Mouse (Mus musculus) forebrain, embryonic 11.5 days (tissue): ENCODE results near the gene Dock6. TPM values are rescaled to one million over a fixed set of nuclear protein-coding genes. Genes with fewer than 3 reads are reported as not detected.
A peak's percentile ranks its signal among the peaks of the same experiment; 100 is the strongest.
"Not testable (repeated sequence)": the region's sequence is repeated elsewhere in the genome, so short reads cannot be mapped to it uniquely, and the experiment has no call there.

Experiments used
- ATAC-seq: fragments of 200-750 bp; cut with Nextera tagmentation; replicated peaks from 2 replicates; pipeline ENCODE4 v1.8.0; 2017; ENCODE audit warnings: moderate TSS enrichment; ENCODE audit not compliant: low FRiP score
- DNase-seq: peaks from one replicate; pipeline ENCODE4 v3.0.0-alpha.2; 2017; ENCODE audit warnings: low spot score
- H3K27ac ChIP-seq: fragments of 300-500 bp; sonication (generic); 2 replicates; pipeline ENCODE4 v1.5.1; 2014; ENCODE audit warnings: low read depth, low read length
- H3K27me3 ChIP-seq: fragments of 300-500 bp; sonication (generic); 2 replicates; pipeline ENCODE4 v1.6.1; 2014; ENCODE audit warnings: mild to moderate bottlenecking, low read length, mixed read lengths; ENCODE audit not compliant: control insufficient read depth, insufficient read depth
- H3K36me3 ChIP-seq: fragments of 300-500 bp; sonication (generic); 2 replicates; pipeline ENCODE4 v1.6.1; 2014; ENCODE audit warnings: mild to moderate bottlenecking, low read length, moderate library complexity, mixed read lengths; ENCODE audit not compliant: control insufficient read depth, insufficient read depth
- H3K4me1 ChIP-seq: fragments of 300-500 bp; sonication (generic); replicated peaks from 2 replicates; pipeline ENCODE4 v1.6.1; 2014; ENCODE audit warnings: low read length, mixed read lengths; ENCODE audit not compliant: control insufficient read depth, insufficient read depth
- H3K4me2 ChIP-seq: fragments of 300-500 bp; sonication (generic); 2 replicates; pipeline ENCODE4 v1.6.1; 2014; ENCODE audit warnings: low read depth, mild to moderate bottlenecking, low read length, moderate library complexity, mixed read lengths; ENCODE audit not compliant: severe bottlenecking
- H3K4me3 ChIP-seq: fragments of 300-500 bp; sonication (generic); 2 replicates; pipeline ENCODE4 v1.5.1; 2014; ENCODE audit warnings: low read depth, low read length
- H3K9ac ChIP-seq: fragments of 300-500 bp; sonication (generic); 2 replicates; pipeline ENCODE4 v1.6.1; 2014; ENCODE audit warnings: low read length
- H3K9me3 ChIP-seq: fragments of 300-500 bp; sonication (generic); 2 replicates; pipeline ENCODE4 v1.6.1; 2016; ENCODE audit warnings: low read length, mixed read lengths; ENCODE audit not compliant: control insufficient read depth
- WGBS: fragments of 180-500 bp; shearing (Covaris S2); extraction: QIAGEN DNeasy Blood & Tissue Kit; methylation state at CpG from one replicate; pipeline ENCODE4 v1.1.7; 2014; 5-methylcytosine and 5-hydroxymethylcytosine counted together
- polyA plus RNA-seq: library from polyadenylated mRNA; unstranded; fragments of >200 nt; fragmentation: Nextera tagmentation; extraction: Ambion mirVana; gene quantifications from 2 replicates; pipeline ENCODE4 v1.2.1, GENCODE M21; 2014

The Dock6 gene
- polyA plus RNA-seq, 1 experiment from 2014 or later: 27.5 TPM

GRCm38 (mm10) chr9:21788234-21788633, 64.2 kb downstream of the Dock6 start:
- DNase-seq (no peak), ATAC-seq (no peak)
- H3K4me1 ChIP-seq: no peaks in the 10 kb centered on the region
- no peak overlapping the region for H3K9ac ChIP-seq
- WGBS: 92% methylated on average over 9 of the region's 9 CpGs
- H3K4me3 ChIP-seq: no peak overlapping the region
- H3K27ac ChIP-seq: no peak overlapping the region
- H3K9me3 ChIP-seq: no peaks in the 10 kb centered on the region
- H3K36me3 ChIP-seq: no peaks in the 10 kb centered on the region
- H3K4me2 ChIP-seq: no peak overlapping the region
- no peaks in the 10 kb centered on the region for H3K27me3 ChIP-seq

DNA sequence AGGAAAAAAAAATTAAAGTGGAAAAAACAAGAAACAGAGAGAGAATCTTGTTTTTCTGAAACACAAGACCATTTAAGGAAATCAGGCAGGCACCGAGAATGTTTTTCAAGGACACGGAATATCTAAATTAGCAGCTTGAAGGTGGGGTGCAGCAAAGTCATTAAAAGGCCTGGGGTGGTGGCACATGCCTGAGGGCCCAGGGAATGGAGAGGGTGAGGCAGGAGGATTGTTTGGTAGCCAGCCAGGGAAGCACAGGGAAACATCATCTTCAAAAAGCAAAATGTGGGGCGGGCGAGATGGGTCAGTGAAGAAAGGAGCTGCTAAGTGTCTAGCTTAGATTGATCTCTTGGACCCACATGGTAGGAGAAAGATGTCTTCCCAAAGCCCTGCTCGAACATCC, 64.8 kb downstream of the Dock6 start:
- Histone ChIP-seq H3K9ac (no peak overlapping the region), H3K4me3 (no peak overlapping the region), H3K36me3 (no peaks in the 10 kb centered on the region), H3K9me3 (no peaks in the 10 kb centered on the region), H3K27me3 (no peaks in the 10 kb centered on the region), H3K4me2 (no peak overlapping the region), H3K4me1 (no peaks in the 10 kb centered on the region), H3K27ac (no peak overlapping the region)
- no peak for DNase-seq
- no peak for ATAC-seq
- 87% methylated on average over 5 of the region's 5 CpGs for WGBS

GRCm38 (mm10) chr9:21786906-21787305, 65.5 kb downstream of the Dock6 start:
- Histone ChIP-seq H3K9me3 (no peaks in the 10 kb centered on the region), H3K27me3 (no peaks in the 10 kb centered on the region), H3K4me3 (no peak overlapping the region), H3K27ac (no peak overlapping the region), H3K4me2 (0 out of 2 replicates have a peak overlapping the region, but pooled peaks have one; percentile 18), H3K36me3 (no peaks in the 10 kb centered on the region), H3K4me1 (no peaks in the 10 kb centered on the region), H3K9ac (no peak overlapping the region; the same call in 1 of the 2 replicates)
- DNase-seq (peak; percentile 87), ATAC-seq (peak; percentile 73)
- 4% methylated on average over 6 of the region's 6 CpGs for WGBS

- not testable (repeated sequence) for ATAC-seq, H3K27me3 ChIP-seq, H3K9ac ChIP-seq, H3K9me3 ChIP-seq, DNase-seq, H3K27ac ChIP-seq, H3K36me3 ChIP-seq, H3K4me1 ChIP-seq, H3K4me3 ChIP-seq, H3K4me2 ChIP-seq
- 79% methylated on average over 1 of the region's 2 CpGs for WGBS
Observed at GRCm38 (mm10) chr9:21786309-21786708, 66.1 kb downstream of the Dock6 start.

DNA sequence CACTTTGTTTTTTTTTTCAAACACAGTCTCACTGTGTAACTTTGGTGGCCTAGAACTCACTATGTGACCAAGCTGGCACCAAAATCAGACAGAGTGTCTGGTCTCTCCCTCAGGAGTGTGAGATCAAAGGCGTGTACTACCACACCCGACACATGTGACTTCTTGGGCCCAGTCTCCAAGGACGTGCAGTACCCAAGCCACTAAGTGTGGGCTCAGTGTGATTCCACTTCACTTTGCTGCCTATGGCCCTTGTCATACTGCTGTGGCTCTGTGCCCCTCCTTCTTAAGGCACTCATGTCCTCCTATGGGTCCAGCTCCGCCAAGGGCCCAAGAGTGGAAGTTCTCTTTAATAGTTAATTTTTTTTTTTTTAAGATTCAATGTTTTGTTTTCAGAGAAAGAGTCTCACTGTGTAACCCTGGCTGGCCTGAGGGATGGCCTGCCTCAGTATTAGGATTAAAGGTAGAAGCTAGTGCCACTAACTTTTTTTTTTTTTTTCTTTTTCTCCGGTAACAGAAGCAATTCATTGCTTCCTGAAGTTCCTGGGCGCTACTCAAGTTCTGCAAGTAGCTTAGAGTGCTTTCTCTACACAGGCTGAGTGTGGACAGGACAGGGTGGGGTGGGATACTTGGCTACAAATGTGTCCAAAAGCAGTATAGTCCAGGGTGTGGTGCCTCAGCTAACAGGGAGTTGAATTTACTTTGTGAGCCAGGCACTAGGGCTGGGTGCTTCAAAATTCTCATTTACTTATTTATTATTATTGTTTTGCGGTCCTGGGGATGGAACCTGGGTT, 67.7 kb downstream of the Dock6 start:
- H3K36me3 ChIP-seq: no peaks in the 10 kb centered on the region
- 91% methylated on average over 7 of the region's 7 CpGs for WGBS
- H3K4me3 ChIP-seq: no peak overlapping the region
- no peak for DNase-seq
- ATAC-seq: no peak
- H3K27ac ChIP-seq: no peak overlapping the region
- H3K9ac ChIP-seq: no peak overlapping the region
- no peaks in the 10 kb centered on the region for H3K27me3 ChIP-seq
- no peaks in the 10 kb centered on the region for H3K4me1 ChIP-seq
- H3K9me3 ChIP-seq: no peaks in the 10 kb centered on the region
- no peak overlapping the region for H3K4me2 ChIP-seq

GRCm38 (mm10) chr9:21781657-21782468, 70.6 kb downstream of the Dock6 start:
- 84% methylated on average over 15 of the region's 15 CpGs for WGBS
- H3K27ac ChIP-seq: no peak overlapping the region
- DNase-seq: no peak
- H3K36me3 ChIP-seq: no peaks in the 10 kb centered on the region
- no peak overlapping the region for H3K9ac ChIP-seq
- H3K4me2 ChIP-seq: no peak overlapping the region
- no peak overlapping the region for H3K4me3 ChIP-seq
- no peak for ATAC-seq
- no peaks in the 10 kb centered on the region for H3K27me3 ChIP-seq
- H3K4me1 ChIP-seq: no peaks in the 10 kb centered on the region
- no peaks in the 10 kb centered on the region for H3K9me3 ChIP-seq

DNA sequence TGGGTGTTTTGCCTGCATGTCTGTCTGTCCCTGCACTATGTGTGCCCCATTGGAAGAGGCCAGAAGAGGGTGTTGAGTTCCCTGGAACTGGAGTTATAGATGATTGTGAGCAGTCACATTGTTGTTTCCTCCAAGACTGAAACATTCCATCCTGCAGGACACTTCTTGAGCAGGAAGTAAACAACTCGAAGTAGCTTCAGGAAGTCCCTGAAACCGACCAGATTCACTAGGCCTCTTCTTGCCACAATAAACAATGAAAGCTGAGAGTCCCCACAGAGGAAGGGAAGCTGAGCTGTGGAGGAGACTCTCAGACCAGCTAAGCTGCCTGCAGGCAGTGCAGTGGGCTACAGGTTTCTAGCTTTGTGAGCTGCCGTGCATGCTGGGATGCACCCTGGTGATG, 74.7 kb downstream of the Dock6 start:
- H3K27ac ChIP-seq: no peak overlapping the region
- H3K4me1 ChIP-seq: no peaks in the 10 kb centered on the region
- ATAC-seq (no peak), DNase-seq (no peak)
- no peaks in the 10 kb centered on the region; the same call in 1 of the 2 replicates for H3K36me3 ChIP-seq
- no peak overlapping the region for H3K4me2 ChIP-seq
- H3K27me3 ChIP-seq: no peaks in the 10 kb centered on the region
- no peak overlapping the region for H3K9ac ChIP-seq
- 92% methylated on average over 3 of the region's 3 CpGs for WGBS
- H3K4me3 ChIP-seq: no peak overlapping the region
- no peaks in the 10 kb centered on the region for H3K9me3 ChIP-seq

GRCm38 (mm10) chr9:21774353-21774752, 78.1 kb downstream of the Dock6 start:
- Histone ChIP-seq H3K36me3 (no peaks in the 10 kb centered on the region; the same call in 1 of the 2 replicates), H3K4me3 (no peak overlapping the region), H3K4me2 (no peak overlapping the region), H3K27ac (no peak overlapping the region), H3K9me3 (no peaks in the 10 kb centered on the region), H3K9ac (no peak overlapping the region), H3K27me3 (no peaks in the 10 kb centered on the region), H3K4me1 (no peaks in the 10 kb centered on the region)
- 91% methylated on average over 16 of the region's 16 CpGs for WGBS
- no peak for DNase-seq
- ATAC-seq: no peak
